Mouse (Mus musculus): Measurements from ENCODE around the gene Mapk8.

Mapk8 gene

DNA sequence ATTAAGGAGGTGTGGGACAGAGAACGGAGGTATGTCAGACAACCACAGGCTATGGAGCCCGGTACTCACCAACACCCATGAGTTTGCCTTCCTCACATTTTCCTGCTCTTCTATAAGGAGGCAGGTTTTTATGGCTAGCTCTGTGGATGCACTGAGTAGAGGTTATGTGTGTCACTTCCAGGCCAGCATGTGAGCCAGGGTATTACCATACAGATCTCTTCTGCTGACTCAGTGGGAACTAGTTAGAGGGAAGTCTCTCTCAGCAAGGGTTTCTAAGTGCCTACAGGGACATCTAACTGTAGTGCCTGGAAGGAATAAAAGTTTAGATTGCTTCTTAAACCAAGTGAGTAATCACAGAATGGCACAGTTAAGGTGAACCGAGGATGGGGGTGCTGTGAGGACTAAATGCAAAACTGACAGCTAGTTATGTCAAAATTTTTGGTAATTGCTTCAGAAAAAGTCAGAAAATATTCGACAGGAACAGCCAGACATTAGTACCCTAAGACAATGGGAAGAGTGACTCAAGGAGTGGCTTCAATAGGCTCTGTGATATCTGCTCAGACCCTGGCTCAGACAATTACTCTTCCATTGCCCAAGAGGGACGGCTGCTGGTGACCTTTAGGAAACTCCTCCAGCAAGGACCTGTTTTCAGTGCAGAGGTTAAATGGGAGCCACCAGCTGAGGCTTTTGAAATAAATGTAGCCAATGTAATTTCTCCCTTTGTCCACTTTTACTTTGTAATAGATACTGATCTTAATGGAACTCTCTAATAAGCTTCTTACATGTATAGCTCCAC is 48.7 kb downstream of the Mapk8 start:
- no peak for DNase-seq

DNA sequence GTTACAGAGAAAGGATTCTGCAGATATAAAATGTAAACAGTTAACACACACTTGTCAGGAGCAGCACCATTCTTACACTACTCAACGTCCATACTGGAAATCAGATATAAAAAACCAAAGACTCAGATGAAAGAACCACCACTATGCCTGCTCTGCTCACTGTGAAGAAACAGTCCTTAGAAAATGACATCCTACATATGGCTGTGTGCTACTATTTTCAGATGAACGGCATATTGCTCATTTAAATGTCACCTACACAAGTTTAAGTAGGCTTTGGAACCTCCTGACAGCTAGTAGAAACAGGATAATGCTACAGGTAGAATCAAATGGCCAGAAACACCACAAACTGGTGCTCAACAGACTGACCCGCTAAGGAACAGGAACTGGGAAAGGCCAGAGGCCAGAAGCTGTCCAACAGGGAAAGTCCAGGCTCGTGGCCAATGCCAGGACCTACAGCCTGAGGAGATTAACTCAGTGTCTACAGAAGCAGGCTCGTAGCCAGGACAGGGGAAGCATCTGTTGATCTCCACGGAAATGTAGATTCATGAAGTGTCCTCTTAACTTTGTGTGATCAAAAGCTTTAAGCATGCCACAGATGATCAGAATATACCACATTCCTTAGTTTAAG is 66.0 kb downstream of the Mapk8 start:
- DNase-seq: no peak

DNA sequence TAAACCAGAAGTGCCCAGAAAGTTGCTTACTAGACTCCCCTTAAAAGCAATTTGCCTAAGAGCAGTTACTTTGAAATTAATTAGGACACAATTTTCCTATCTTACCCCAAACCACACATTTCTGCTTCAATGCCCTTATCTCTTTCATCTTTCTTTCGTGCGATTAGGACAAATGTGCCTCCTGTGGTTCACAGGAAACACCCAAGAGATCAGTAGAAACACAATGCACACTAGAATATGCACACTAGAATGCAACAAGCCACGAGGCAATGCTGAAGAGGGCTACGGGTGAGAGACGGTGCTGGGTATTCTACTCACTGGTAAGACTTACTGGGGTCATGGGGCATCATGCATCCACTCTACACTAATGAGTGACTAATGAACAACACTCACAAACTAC is 68.2 kb downstream of the Mapk8 start:
- DNase-seq: no peak

DNA sequence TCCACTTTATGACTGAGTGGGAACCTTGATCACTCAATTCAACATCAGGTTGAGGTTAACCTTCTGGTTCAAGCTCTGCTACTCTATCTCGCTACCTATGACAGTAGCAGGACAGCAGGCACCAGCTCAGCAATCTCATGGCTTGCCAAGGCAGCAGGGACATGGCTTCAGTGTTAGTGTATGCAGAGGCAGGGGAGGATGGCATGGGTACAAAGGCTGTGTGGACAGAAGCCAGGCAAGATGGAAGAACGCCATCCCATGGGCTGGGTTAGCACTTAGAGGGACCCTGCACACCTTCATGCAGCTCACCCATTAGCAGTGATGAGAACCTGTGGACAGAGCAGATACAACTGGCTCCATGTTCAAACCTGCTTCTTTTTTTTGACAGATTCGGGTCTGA is 69.7 kb downstream of the Mapk8 start:
- DNase-seq: no peak

DNA sequence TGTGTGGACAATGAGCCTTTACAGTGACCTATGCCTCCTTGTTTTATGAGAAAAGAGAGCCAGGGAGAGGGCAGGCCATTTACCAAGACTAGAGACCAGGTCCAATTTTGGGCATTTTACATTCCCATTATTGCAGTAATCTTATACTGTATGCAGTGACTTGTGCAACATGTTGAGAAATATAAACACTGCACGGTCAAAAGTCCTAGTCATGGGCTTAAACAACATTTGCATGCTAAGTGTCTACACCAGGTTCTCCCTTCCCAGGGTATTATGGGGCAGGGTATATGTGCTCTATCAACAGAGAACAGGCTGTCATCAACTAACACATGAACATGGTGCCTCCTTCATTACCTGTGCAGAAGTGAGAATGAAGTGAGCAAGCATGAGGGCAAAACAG is 72.9 kb downstream of the Mapk8 start:
- no peak for DNase-seq

DNA sequence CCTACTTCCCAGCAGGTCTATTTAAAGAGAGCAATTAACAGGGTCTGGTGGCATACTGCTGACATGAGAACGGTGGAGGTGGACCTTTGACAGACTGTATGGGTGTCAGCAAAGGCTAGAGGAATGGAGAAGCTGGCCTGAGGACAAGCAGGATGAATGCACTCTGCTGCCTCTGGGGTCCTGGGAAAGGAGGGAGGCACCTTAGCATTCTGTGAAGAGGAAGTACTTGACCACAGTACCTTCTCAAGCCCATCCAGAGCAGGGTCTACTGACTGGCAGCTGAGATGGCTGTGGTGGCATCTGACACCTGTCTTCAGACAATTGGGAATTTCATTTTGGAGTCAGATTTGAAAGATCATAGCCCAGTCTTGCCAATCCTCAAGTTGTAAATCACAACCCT is 73.7 kb downstream of the Mapk8 start:
- DNase-seq: no peak

DNA sequence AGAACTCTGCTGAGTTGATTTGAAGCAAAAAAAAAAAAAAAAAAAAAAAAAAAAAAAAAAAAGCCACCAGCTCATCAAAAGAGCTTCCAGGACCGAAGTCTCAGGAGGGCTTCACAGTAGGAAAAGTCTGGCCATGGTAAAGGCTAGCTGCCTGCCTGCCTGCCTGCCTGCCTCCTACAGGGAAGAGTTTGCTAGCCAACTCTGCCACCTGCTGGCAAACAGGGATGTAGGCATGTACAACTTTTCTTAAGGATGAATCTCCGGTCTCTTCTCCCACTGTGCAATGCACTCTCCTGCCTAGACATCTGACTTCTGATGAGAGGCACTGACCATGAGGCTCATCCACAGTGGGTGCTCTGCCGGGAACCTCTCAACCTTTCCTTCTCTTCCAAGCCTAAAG is 75.7 kb downstream of the Mapk8 start:
- DNase-seq: peak; percentile 59

DNA sequence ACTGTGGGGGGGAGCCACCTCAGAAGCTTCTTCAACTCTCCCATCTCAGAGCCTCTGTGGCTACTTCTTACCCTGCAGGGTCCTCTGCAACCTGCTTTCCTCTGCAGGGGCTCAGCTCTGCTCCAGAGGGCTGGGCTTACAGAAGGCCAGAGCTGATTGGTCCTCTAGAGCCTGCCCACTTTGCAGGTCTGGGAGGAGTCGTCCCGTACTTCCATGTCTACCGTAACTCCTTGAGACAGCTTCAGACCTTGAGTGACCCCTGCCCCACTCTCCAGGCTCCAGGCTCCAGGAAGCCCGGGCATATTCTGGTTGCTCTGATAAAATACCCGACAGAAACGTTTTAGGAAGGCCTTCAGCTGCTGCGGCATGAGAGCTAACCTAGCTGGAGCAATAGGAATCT is 76.9 kb downstream of the Mapk8 start:
- no peak for DNase-seq

DNA sequence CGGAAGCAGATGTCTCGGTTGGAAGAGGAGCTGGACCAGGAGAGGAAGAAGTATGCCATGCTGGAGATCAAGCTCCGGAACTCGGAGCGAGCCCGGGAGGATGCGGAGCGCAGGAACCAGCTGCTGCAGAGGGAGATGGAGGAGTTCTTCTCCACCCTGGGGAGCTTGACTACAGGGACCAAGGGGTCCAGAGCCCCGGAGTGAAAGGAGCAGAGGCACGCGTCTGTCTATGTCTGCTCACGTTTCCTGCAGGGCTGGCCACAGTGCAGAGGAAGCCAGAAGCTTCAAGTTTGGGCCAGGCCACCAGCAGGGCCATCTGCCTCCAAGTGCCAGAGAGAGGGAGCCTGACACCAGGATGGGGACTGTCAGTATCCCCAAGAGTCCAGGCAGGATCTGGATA is 77.6 kb downstream of the Mapk8 start:
- no peak for DNase-seq

DNA sequence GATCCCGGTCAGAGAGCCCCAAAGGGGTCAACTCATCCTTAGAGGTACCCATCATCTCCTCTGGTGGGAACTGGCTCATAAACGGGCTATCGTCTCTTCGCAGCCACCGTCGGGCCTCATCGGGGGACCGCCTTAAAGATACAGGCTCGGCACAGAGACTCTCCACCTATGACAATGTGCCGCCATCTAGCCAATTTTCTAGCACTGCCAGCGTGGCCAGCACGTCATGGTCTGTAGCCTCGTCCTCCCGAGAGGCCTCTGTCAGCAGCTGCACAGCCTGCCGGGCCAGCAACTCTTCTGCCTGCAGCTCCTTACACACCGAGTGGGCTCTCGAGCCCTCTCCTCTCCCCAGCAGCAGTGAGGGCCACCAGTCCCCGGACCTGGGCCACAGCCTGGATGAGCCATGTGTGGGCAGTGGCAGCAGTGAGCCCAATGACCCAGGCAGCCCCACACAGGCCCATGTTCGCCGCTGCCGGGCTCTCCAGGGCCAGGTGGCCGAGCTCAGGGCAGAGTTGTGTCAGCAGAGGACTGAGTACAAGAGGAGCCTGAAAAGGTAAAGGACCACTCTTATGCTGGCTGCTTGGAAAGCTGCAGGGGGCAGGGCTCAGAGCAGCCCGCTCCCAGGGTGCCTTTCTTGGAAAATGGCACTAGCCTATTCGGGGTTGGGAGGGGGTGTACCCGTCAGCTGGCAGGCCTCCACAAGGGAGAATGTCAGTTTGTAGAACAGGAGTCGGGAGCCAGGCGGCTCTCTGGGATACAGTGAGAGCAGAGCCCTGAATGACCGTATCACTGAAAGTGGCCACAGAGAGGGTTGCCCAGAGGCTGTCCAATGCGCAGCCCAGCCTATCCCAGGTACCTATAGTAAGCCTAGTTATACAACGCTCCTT is 79.8 kb downstream of the Mapk8 start:
- no peak for DNase-seq

DNA sequence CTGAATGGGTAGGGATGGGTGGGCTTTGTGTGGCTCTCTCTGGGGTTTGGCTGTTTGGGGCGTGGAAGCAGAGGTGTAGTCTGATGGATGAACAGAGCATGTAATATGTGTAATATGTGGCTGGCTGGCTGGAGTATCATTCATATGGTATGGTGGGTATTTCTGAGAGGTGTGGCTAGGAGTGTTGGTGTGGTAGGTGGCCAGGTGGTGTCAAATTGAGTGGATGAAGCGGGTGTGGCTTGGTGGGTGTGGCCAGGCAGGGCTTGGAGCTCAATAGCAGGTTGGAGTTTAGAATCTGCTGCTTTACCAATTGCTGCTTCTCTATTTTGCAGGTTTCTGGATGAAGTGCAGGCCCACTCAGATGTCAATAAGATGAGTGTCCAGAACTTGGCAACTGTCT is 82.9 kb downstream of the Mapk8 start:
- DNase-seq: no peak

DNA sequence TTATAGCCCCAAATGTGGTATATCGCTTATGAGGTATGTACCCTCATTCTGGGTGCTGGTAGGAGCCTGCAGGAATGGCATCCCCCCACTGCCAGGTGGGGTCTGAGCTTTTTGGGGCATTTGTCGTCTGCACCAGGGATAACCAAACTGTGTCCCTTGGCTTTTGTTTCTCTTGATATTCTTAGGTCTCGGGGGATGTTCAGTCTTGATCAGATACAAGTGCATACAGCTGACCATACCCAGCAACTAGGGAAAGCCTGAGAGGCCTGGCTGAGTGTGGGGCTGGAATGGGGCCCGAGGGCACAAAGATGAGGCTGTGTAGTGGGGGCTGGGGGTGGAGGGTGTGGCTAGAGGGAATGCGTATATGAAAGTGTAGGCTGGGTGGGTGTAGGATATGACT is 83.3 kb downstream of the Mapk8 start:
- no peak for DNase-seq

DNA sequence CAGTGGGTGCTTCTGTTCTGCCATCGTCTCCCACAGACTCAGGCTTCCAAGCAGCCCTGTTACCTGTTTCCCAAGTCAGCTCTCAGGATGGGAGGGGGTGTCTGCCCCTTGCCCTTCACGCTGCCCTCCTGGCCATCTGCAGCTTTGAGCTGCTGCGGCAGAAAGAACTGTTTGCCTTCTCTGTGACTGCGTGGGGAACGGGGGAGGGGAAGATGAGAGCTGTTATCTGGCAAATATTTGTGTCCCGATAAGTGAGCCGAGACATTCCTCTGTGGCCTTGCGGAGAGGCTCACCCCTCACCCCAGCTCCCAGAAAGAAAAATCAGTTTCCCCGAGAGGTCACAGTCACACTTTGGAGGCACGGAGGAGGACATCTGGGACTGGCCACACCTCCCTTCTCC is 84.2 kb downstream of the Mapk8 start:
- no peak for DNase-seq

DNA sequence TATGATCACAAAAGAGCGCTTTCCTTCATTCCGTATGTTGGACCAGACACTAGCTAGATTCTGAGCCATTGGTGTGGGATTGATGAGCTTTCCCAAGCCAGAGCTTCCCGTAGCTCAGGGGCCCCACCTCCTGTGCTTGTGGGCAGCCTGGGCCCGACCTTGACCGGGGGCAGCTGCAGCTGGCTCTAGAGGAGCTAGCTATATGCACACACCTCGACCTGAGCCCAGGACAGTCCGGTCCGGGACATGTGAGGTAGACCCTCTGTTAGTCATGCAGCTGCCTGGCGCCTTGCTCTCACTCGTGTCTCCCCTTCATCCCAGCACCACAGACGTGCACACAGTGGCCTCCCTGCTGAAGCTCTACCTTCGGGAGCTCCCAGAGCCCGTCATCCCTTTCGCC is 84.8 kb downstream of the Mapk8 start:
- no peak for DNase-seq

DNA sequence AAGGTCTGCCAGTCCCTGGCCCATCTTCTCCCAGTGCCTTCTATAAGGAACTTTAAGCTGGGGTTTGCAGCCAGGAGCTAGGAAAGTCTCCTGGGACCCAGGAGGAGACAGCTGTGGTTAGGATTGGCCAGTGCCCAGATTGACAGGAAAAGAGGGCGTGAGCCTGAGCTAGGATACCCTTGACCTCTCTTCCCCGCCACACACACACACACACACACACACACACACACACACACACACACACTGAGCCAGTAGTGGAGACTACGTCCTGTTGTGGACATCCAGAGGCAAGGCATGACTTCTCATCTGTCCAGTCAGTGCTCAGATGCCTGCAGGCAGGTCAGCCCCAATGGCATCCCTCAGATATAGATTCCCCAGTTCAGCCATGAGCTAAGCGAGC is 85.4 kb downstream of the Mapk8 start:
- no peak for DNase-seq

DNA sequence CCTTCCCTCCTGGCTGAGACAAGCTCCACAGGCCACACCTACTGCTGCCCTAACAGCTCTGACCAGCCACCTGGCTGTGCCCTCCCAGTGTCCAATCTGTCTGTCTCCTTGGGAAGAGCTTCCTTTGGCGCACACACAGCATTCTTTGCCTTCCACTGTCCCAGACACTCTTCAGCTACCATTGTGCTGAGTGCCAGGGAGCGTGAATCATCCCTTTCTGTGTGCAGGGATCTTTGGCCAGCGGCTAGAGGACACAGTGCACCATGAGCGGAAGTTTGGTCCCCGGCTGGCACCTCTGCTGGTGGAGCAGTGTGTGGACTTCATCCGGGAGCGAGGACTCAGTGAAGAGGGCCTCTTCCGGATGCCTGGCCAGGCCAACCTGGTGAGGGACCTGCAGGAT is 88.1 kb downstream of the Mapk8 start:
- DNase-seq: no peak

DNA sequence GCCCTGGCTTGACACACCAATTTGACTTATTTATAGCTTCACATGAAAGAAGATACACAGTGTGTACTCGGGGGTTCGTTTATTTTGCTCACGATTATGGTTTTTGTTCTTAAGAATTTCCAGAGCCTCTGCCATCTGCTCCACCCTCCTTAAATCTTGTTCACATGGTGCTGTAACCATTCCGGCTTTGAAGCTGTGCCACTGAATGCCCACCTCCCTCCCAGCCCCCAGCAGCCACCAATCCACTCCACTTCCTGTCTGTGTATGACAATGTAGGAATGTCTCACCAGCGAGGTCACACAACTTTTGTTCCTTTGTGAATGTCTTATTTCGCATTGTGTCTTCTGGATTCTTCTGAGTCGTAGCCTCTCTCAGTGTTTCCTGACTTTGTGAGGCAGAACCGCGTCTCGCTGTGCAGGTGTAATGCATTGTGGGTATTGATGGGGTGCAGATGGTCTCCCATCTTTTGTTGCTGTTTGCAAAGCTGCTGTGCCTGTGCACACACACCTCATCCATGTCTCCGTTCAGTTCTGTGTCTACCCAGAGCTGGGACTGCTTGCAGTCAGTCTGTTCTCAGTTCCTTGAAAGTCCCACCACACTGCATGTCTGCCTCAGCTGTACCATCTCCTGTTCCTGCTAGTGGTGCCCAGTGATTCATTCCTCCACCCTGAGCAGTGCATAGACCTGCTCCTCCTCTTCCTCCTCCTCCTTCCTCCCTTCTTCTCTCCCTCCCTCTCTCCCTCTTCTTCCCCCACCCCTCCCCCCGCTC is 89.2 kb downstream of the Mapk8 start:
- no peak for DNase-seq

DNA sequence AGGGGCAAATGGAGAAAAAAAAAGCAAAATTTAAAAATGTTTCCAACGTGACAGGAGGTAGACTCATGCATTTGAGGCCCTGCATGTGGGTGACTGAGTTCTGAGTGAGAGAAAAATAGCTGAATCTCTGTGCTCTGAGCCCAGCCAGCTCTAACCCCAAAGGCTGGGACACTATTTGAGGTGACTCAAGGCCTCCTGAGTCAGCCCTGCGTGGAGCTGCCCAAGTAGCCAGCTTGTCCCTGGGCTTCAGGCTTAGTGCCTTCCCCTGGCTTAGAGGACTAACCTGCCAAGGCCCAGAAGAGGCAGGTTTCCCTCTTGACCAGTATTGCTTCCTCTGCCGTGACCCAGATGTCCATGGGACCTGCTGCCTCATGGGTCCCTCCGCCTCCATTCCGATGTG is 91.7 kb downstream of the Mapk8 start:
- no peak for DNase-seq

DNA sequence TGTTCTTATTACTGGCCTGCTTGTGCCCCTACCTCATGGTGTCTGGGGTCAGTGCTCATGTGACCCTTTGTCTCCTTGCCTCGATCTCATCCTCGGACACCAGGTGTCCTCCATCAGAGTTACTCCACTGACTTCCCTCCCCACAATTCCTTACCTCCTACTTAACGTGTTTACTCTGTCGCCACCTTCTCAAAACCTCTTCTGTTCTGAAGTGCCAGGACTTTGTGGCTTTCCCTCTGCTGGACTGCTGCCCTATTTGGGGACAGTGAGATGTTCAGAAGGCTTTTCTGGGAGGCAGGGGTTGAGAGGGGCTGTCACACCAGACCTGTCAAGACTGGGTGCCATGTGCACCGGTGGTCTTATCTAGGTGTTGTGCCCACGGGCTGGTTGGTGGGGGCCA is 94.1 kb downstream of the Mapk8 start:
- no peak for DNase-seq

DNA sequence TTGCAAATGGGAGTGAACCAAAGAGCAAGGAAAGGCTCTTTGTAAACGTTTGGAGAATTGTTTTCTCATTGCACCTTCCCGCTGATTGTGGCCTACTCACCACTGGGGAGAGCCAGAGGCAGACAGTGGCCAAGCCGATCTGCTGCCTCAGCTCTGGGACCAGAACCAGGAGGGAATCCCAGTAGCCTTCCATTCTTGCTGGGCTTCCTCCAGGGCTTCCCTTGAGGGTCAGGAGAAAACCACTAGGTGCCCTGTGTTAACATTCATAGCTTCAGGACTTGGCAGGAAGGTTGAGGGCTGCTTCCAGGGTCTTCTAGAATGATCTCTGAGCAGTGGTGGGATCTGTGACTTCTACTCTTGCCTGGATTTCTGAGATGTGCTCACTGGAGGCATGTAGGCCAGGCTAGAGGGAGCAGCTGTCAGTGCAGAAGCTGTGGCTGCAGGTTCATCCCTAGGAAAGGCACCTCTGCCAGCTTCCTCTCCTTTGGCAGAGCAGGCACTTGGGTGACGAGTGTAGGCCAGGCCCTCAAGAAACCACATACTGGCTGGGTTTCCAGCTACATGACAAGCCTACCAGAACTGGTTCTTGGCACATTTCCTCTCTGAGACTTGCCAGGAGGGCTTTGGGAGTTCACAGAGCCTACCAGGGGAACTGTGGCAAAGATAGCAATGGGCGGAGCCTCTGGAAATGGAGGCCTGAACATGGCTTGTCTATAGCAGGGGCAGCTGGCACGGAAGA is 94.8 kb downstream of the Mapk8 start:
- no peak for DNase-seq

DNA sequence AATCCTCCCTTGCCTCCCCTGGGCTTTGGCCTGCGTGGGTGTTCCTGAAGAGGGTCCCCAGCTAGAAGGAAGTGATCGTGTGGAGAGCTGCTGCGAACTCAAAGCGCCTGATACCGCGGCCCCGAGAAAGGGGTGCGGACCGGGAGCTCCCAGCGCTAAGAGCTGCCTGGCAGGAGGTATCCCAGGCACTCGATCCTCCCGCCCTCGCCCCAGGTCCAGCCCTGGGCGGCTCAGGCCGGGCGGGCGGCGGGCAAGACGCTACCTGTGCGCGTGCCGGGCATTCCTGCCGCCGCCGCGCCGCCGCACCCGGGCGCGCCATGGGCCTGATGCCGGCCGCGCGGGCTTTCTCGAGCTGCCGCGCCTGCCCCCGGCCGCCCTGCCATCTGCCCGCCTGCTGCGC is 95.9 kb downstream of the Mapk8 start:
- DNase-seq: no peak

DNA sequence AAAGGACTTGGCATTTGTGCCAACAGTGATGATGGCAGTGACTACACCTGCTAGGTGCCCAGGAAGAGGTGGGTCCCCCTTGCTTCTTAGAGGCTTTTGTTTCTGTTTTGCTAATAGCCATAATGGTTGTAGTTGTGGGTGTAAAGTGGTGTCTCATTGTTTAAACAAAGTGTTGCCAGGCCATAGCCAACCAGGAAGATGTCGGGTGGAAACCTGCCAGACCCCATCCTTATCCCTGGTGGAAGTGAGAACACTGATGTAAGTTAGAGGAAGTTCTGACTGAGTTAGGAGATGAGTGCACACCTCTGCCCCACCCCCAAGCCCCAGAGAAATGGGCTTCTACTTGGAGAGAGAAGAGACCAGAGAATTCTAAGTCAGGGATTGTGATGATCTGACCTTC is 98.8 kb downstream of the Mapk8 start:
- no peak for DNase-seq
